Mouse (Mus musculus): ENCODE measurements at regions not wholly inside any gene's neighbourhood (a gene's known extent, or its start where the extent isn't known, plus 50 kb on each side); places are given as distances from the start of the nearest gene placed in this dataset.

DNA sequence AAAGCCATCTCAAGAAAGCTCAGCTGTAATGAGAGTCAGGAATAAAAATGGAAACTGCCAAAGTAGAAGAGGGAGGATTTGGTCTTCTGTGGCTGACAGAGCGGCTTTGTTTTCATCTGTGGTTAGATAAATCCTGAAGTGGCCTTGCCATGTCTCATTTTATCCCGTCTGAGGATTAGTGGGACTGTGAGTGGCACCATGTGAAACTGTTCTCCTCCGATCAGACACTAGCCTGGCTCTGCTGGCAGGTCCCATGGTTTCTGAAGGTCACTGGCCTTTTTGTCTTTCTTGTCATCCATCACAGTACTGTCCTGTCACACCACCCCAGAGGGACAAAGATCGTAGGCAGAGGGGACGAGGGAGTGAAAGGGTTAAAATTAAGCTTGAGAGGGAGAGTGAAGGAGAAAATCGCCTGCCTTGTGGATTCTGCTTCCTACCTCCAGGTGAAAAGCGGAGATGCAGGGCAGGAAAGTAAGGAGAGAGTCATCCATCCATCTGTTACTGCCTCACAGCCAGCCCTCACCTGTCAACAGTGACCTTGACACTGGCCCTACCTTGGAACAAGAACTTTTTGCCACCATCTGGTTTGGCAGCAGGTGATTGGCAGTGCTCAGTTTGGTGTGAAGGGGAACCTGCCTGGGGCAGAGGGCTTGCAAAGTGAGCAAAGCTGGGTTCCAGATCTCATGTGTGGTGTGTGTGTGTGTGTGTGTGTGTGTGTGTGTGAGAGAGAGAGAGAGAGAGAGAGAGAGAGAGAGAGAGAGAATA lies 63.2 kb upstream of the Glce start:
- Histone ChIP-seq H3K4me1 (ENCODE audit: control insufficient read depth, insufficient read depth, insufficient read length, low read length) (peaks cover under 1% of the 10 kb centered on the region), H3K27ac (replicated peaks; ENCODE audit: low read depth, low read length) (no peak overlapping the region), H3K4me3 (ENCODE audit: insufficient read depth, low read depth, low read length) (no peak overlapping the region)

DNA sequence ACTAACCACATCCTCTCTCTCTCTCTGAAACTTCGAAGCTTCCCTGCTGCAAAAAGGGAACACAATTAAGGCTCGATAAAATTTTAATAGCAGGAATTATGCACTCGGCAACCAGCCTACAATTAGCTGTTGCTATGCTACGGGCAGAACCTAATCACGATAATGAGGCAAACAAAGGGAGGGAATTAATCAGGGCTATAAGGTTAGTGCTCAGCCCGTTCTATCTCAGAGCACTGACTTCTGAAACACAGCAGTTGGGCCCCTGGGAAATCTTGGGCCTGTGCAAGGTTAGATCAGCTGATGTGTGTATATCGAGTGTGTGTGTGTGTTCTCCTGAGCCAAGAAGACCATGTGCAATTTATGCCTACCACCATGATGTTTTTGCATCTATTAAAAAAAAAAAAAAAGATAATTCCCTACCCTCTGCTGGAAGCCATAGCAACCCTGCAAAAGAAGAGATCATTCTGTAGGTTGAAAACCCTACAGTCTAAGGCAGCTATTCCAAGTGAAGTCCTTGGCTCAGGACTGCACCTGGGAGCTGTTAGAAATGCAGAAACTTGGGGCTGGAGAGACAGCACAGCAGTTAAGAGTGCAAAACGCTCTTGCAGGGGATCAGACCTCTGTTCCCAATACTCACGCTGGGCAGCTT lies 58.9 kb upstream of the Glce start:
- H3K4me3 ChIP-seq (ENCODE audit: insufficient read depth, low read depth, low read length) = no peak overlapping the region
- H3K4me1 ChIP-seq (ENCODE audit: control insufficient read depth, insufficient read depth, insufficient read length, low read length) = peaks cover 5% of the 10 kb centered on the region
- no peak overlapping the region for H3K27ac ChIP-seq (replicated peaks; ENCODE audit: low read depth, low read length)

DNA sequence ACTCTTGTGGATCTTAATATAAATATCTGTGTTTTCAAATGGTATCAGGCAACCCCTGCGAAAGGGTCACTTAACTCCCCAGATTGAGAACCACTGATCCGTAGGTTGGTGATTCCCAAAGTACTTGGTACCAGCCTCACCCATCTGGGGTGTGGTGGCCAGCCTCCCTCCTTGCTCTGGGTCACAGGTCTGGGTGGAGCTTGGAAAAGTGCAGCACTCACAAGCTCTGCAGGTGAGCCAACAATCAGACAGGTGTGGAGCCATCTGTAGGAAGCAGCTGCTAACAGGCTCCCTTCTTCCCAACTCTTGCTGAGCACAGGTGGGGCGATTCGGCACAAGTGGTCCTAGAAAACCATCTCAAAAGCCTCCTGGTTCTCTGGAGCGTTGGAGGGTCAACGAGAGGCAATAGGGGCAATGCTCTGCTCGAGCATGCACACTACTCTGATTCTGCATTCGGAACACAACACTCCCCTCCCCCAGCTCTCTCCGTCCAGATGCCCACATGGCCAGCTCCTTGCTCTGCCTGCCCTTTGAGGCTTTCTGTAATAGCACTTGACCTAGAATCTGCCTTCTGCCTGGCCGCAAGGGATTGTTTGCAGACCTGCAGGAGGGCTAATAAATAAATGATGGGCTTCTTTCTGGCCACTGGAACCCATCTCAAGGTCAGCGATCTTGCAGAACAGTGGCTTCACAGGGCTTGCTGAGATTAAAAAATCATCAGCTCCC lies 58.2 kb upstream of the Glce start:
- Histone ChIP-seq H3K4me3 (ENCODE audit: insufficient read depth, low read depth, low read length) (no peak overlapping the region), H3K4me1 (ENCODE audit: control insufficient read depth, insufficient read depth, insufficient read length, low read length) (peaks cover 5% of the 10 kb centered on the region), H3K27ac (replicated peaks; ENCODE audit: low read depth, low read length) (no peak overlapping the region)

DNA sequence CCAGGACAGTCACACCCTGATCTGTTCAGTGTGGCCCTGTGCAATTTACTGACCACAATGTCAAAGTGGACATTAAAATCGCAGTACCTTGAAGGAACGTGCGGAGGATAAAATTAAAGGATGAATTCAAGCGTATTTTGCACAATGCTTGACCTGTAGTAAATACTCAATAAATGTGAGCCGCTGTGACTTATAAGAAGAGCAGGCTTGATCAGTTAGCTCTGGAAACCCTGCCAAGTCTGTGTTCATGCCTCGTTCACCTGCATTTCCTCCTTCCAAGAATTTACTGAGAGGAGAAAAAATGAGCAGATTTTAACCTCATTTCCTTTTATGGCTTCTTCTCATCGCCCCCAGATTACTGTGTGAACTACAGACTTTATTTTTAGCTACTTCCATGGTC lies 52.2 kb upstream of the Glce start:
- Histone ChIP-seq H3K4me1 (ENCODE audit: control insufficient read depth, insufficient read depth, insufficient read length, low read length) (no peaks in the 10 kb centered on the region; the same call in 1 of the 2 replicates), H3K27ac (replicated peaks; ENCODE audit: low read depth, low read length) (no peak overlapping the region), H3K4me3 (ENCODE audit: insufficient read depth, low read depth, low read length) (no peak overlapping the region)
